8 mouse cellular contexts compared by ENCODE assay signal in genomic region chr17:36270956-36271585, GRCm38 (mm10). TPM values are rescaled to one million over a fixed set of nuclear protein-coding genes. Genes with fewer than 3 reads are reported as not detected.
DNase-seq lines count a peak whose midpoint lies in the region; ATAC-seq lines count a peak whose summit lies in the region.

No protein-coding gene starts in this region.

- peaks cover 39% of the 10 kb centered on the region for H3K4me1 ChIP-seq in hindbrain, embryonic 13.5 days (replicated peaks)

- H3K36me3 ChIP-seq in hindbrain, embryonic 13.5 days: peaks cover 40% of the 10 kb centered on the region

- H3K9ac ChIP-seq in hindbrain, embryonic 13.5 days: peak overlapping the region; percentile 90

- WGBS in hindbrain, embryonic 13.5 days: 0% methylated on average over 75 of the region's 84 CpGs

- DNase-seq in T-cell, adult 2 months (ENCODE audit: low spot score): peak; percentile 92
- DNase-seq in cerebellum, postnatal 25 days: peak; percentile 93 to 98
- peak; percentile 84 to 87 for DNase-seq in frontal cortex, postnatal 25 days (ENCODE audit: low spot score in 2 of 2)
- peak; percentile 75 to 97 for DNase-seq in layer of hippocampus, postnatal 25 days (ENCODE audit: extremely low spot score in 1 of 2, low spot score in 1 of 2)
- DNase-seq in lung, postnatal 14 days: peak; percentile 86
- DNase-seq in ovary, postnatal 36 days (ENCODE audit: low spot score): peak; percentile 90
- DNase-seq in thymus, postnatal 14 days: peak; percentile 94

- peak overlapping the region; percentile 98 for H3K27ac ChIP-seq in hindbrain, embryonic 13.5 days

- peak; percentile 92 for ATAC-seq in hindbrain, embryonic 13.5 days (ENCODE audit: low FRiP score)

- no peaks in the 10 kb centered on the region for H3K9me3 ChIP-seq in hindbrain, embryonic 13.5 days

- H3K4me3 ChIP-seq in hindbrain, embryonic 13.5 days: peak overlapping the region; percentile 88

- no peaks in the 10 kb centered on the region for H3K27me3 ChIP-seq in hindbrain, embryonic 13.5 days

- peak overlapping the region; percentile 95 for H3K4me2 ChIP-seq in hindbrain, embryonic 13.5 days

RNA-seq across cellular contexts. Expression of gene Trim39, which starts 1.0 kb away (rescaled TPM):
- polyA plus RNA-seq in hindbrain, embryonic 13.5 days (2015; fragmentation: Nextera tagmentation; extraction: Ambion mirVana): 28.3 and 29.7 TPM in 2 replicates
- total RNA-seq in layer of hippocampus, postnatal 25 days (2021): 10 to 100 TPM; 17.6 to 22.0 TPM

RNA-seq across cellular contexts. Expression of gene Rpp21, which starts 13.2 kb away (rescaled TPM):
- 104 and 122 TPM in 2 replicates for polyA plus RNA-seq in hindbrain, embryonic 13.5 days (2015; fragmentation: Nextera tagmentation; extraction: Ambion mirVana)
- total RNA-seq in layer of hippocampus, postnatal 25 days (2021): 10 to 100 TPM; 41.6 to 50.0 TPM

RNA-seq across cellular contexts. Expression of gene H2-M10.2, which starts 15.2 kb away (rescaled TPM):
- 0.16 TPM in 1 of 2 replicates, not detected in the other for polyA plus RNA-seq in hindbrain, embryonic 13.5 days (2015; fragmentation: Nextera tagmentation; extraction: Ambion mirVana)
- total RNA-seq in layer of hippocampus, postnatal 25 days (2021): not detected

RNA-seq across cellular contexts. Expression of gene H2-M10.1, which starts 54.9 kb away (rescaled TPM):
- not detected in 2 replicates for polyA plus RNA-seq in hindbrain, embryonic 13.5 days (2015; fragmentation: Nextera tagmentation; extraction: Ambion mirVana)
- total RNA-seq in layer of hippocampus, postnatal 25 days (2021): not detected

Comparison
In these comparisons a context has a peak if more than half of its experiments do, and no peak if none do; other contexts are left out.
1. Peak in every context shown above with its lines: DNase-seq, ATAC-seq, H3K4me3 ChIP-seq and H3K27ac ChIP-seq.